Mouse (Mus musculus) heart, postnatal 0 days (tissue): ENCODE measurements around the gene Lss.

Experiments used
- CTCF ChIP-seq: IDR thresholded peaks from 2 replicates; pipeline ENCODE4 v1.5.1; 2016; ENCODE audit warnings: antibody characterized with exemption, control low read depth, low read depth
- EP300 ChIP-seq: IDR thresholded peaks from 2 replicates; pipeline ENCODE4 v1.6.1; 2016; ENCODE audit warnings: antibody characterized with exemption, low read depth

GRCm38 (mm10) chr10:76548218-76548617 is 16.8 kb downstream of the Lss start:
- TF ChIP-seq CTCF: no peak
- no peak for TF ChIP-seq EP300
